Mouse (Mus musculus): Measurements from ENCODE around the gene Etv6. TPM values are rescaled to one million over a fixed set of nuclear protein-coding genes. Genes with fewer than 3 reads are reported as not detected.
A peak's percentile ranks its signal among the peaks of the same experiment; 100 is the strongest.

The Etv6 gene
- total and polyA plus RNA-seq, 2 experiments from 2014 or later = 4.0 to 9.1 TPM

- Histone ChIP-seq H3K4me1 (ENCODE audit: insufficient read depth, low read length) (no peaks in the 10 kb centered on the region), H3K36me3 (ENCODE audit: insufficient read depth, low read length) (no peaks in the 10 kb centered on the region), H3K27me3 (ENCODE audit: insufficient read depth, low read length) (no peaks in the 10 kb centered on the region), H3K4me2 (ENCODE audit: low read depth, low read length) (no peak overlapping the region), H3K27ac (no peak overlapping the region), H3K4me3 (ENCODE audit: low read length) (no peak overlapping the region), H3K9me3 (ENCODE audit: low read length) (no peaks in the 10 kb centered on the region), H3K9ac (replicated peaks; ENCODE audit: low read length) (no peak overlapping the region)
- no peak for ATAC-seq
- TF ChIP-seq CTCF (IDR thresholded peaks at IDR 0.05; ENCODE audit: low read depth) = no peak
- 92% methylated on average over 5 of the region's 5 CpGs for WGBS
- no peak for DNase-seq (ENCODE audit: low spot score)
Observed at GRCm38 (mm10) chr6:134292404-134292803, 256.9 kb downstream of the Etv6 start.

DNA sequence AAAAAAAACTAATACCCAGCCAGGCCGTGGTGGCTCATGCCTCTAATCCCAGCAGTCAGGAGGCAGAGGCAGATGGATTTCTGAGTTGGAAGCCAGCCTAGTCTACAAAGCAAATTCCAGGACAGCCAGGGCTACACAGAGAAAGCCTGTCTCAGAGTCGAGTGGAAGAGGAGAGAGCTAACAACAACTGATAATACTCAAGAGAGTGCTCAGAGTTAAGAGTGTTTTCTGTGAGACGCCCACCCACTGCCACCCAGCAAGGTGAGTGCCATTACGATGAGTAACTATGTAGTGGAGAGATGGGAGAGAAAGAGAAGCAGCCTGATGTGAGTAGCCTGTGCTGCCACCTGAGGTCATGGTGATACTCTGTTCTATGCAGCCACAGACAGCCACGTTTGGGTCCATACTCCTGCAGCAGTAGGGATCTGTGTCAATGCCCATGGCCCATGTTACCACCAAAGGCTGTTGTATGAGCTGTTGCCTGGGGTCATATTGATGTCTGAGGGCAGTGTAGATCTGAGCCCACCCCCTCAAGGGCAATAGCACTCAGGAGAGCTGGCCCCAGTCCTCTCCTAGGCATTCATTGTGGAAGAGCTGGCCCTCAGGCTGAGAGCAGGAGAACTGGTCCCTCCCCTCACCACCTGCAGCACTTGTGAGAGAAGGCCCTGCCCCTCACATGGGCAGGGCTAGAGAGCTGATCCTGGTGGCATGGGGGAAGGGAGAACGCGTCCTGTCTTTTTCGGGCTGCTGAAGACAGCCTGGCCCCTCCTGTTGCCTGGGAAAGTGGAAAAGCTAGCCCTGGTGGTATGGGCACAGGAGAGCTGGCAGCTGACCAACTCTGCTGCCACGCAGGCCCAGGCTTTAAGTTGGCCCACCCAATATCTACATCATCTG is 258.4 kb downstream of the Etv6 start:
- Histone ChIP-seq H3K36me3 (ENCODE audit: insufficient read depth, low read length) (no peaks in the 10 kb centered on the region), H3K4me2 (ENCODE audit: low read depth, low read length) (no peak overlapping the region), H3K4me3 (ENCODE audit: low read length) (no peak overlapping the region), H3K4me1 (ENCODE audit: insufficient read depth, low read length) (no peaks in the 10 kb centered on the region), H3K9ac (replicated peaks; ENCODE audit: low read length) (no peak overlapping the region), H3K27ac (no peak overlapping the region), H3K9me3 (ENCODE audit: low read length) (no peaks in the 10 kb centered on the region), H3K27me3 (ENCODE audit: insufficient read depth, low read length) (no peaks in the 10 kb centered on the region)
- DNase-seq (ENCODE audit: low spot score) = no peak
- ATAC-seq = no peak
- WGBS = 52% methylated on average over 9 of the region's 9 CpGs
- TF ChIP-seq CTCF (IDR thresholded peaks at IDR 0.05; ENCODE audit: low read depth) = no peak

DNA sequence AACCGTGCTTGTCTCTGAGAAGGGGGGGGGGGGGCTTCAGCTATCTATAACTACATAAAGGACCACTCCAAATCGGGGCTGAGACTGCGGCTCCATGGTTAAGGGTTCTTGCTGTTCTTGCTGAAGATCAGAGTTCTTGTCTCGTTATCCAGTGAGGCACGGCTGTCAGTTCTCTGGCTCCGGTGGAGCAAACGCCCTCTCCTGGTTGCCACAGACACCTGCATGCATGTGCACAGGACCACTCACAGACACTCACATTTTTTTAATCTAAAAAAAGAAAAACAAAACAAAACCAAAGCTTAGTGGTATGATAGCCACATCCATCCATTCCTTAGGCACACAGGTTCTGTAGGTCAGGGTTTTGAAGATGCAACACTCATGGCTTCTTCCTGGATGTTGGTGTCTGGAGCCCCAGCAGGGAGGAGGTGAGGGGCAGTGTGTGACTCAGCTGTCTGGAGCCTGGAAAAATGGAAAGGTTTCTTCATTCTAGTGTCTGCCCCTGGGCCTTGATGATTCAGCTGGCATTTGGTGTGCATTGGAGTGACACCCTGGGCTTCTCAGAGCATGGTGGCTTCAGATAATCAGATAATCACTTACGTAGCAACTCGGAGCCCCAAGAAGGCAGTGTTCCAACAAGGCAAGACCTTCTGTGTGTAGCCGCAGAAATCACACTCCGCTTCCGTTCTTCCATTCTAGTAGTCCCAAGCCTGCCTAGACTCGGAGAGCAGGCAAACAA is 262.6 kb downstream of the Etv6 start:
- no peak overlapping the region for H3K27ac ChIP-seq
- H3K4me3 ChIP-seq (ENCODE audit: low read length) = no peak overlapping the region
- no peaks in the 10 kb centered on the region for H3K27me3 ChIP-seq (ENCODE audit: insufficient read depth, low read length)
- no peak for DNase-seq (ENCODE audit: low spot score)
- peak; percentile 19; the same call in 1 of the 2 replicates for TF ChIP-seq CTCF (IDR thresholded peaks at IDR 0.05; ENCODE audit: low read depth)
- no peaks in the 10 kb centered on the region for H3K36me3 ChIP-seq (ENCODE audit: insufficient read depth, low read length)
- H3K4me1 ChIP-seq (ENCODE audit: insufficient read depth, low read length) = no peaks in the 10 kb centered on the region
- no peak for ATAC-seq
- H3K9me3 ChIP-seq (ENCODE audit: low read length) = no peaks in the 10 kb centered on the region
- WGBS = 79% methylated on average over 13 of the region's 13 CpGs
- H3K4me2 ChIP-seq (ENCODE audit: low read depth, low read length) = no peak overlapping the region
- H3K9ac ChIP-seq (replicated peaks; ENCODE audit: low read length) = no peak overlapping the region

DNA sequence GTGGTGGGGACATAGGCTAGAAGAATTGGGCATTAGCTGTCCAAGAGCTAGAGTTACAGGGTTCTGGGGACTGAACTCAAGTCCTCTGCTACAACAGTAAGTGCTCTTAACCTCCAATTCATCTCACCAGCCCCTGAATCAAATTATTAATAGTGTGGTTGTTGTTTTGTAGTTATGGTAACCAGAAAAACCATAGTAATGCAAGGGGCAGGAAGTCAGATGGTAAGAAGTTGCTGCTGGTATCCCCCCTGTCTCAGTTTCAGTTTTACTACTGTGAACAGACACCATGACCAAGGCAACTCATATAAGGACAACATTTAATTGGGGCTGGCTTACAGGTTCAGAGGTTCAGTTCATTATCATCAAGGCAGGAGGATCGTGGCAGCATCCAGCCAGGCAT is 266.5 kb downstream of the Etv6 start:
- 91% methylated on average over 1 of the region's 1 CpGs for whole genome bisulfite sequencing

DNA sequence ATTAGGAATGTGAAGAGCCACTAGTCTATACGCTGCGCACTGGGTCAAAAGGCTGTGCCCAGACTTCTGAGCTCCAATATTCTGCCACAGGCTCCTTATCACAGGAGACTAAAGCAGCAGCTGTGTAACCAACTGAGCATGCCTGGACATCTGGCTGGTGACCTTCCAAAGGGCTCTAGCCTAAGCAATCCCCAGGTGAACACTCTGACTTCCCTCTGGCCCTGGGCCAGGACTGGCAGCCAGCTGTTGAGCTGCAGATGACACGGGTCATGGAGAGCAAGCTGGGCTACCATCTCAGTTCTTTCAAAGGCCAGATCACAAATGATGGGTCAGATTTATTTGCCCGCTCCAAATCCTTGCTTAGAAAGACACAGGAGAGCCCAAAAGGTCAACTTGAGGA is 275.8 kb downstream of the Etv6 start:
- no peaks in the 10 kb centered on the region for H3K4me1 ChIP-seq (ENCODE audit: insufficient read depth, low read length)
- no peak overlapping the region for H3K9ac ChIP-seq (replicated peaks; ENCODE audit: low read length)
- no peak overlapping the region for H3K27ac ChIP-seq
- 91% methylated on average over 4 of the region's 4 CpGs for WGBS
- no peak for ATAC-seq
- H3K27me3 ChIP-seq (ENCODE audit: insufficient read depth, low read length) = no peaks in the 10 kb centered on the region
- H3K9me3 ChIP-seq (ENCODE audit: low read length) = no peaks in the 10 kb centered on the region
- no peak overlapping the region for H3K4me2 ChIP-seq (ENCODE audit: low read depth, low read length)
- no peak overlapping the region for H3K4me3 ChIP-seq (ENCODE audit: low read length)
- DNase-seq (ENCODE audit: low spot score) = no peak
- no peak for TF ChIP-seq CTCF (IDR thresholded peaks at IDR 0.05; ENCODE audit: low read depth)
- H3K36me3 ChIP-seq (ENCODE audit: insufficient read depth, low read length) = no peaks in the 10 kb centered on the region

More for the DNA sequence above, 266.5 kb downstream of the Etv6 start:
- H3K36me3 ChIP-seq (ENCODE audit: insufficient read depth, low read length) = no peaks in the 10 kb centered on the region
- TF ChIP-seq CTCF (IDR thresholded peaks at IDR 0.05; ENCODE audit: low read depth) = no peak
- no peak for DNase-seq (ENCODE audit: low spot score)
- H3K4me3 ChIP-seq (ENCODE audit: low read length) = no peak overlapping the region
- H3K4me1 ChIP-seq (ENCODE audit: insufficient read depth, low read length) = no peaks in the 10 kb centered on the region
- H3K4me2 ChIP-seq (ENCODE audit: low read depth, low read length) = no peak overlapping the region
- H3K27ac ChIP-seq = no peak overlapping the region
- no peak for ATAC-seq
- no peaks in the 10 kb centered on the region for H3K9me3 ChIP-seq (ENCODE audit: low read length)
- no peaks in the 10 kb centered on the region for H3K27me3 ChIP-seq (ENCODE audit: insufficient read depth, low read length)
- H3K9ac ChIP-seq (replicated peaks; ENCODE audit: low read length) = no peak overlapping the region

- Histone ChIP-seq H3K4me1 (ENCODE audit: insufficient read depth, low read length) (no peaks in the 10 kb centered on the region), H3K4me3 (ENCODE audit: low read length) (no peak overlapping the region), H3K9ac (replicated peaks; ENCODE audit: low read length) (no peak overlapping the region), H3K9me3 (ENCODE audit: low read length) (no peaks in the 10 kb centered on the region), H3K4me2 (ENCODE audit: low read depth, low read length) (no peak overlapping the region), H3K27ac (no peak overlapping the region), H3K27me3 (ENCODE audit: insufficient read depth, low read length) (no peaks in the 10 kb centered on the region), H3K36me3 (ENCODE audit: insufficient read depth, low read length) (no peaks in the 10 kb centered on the region)
- no peak for DNase-seq (ENCODE audit: low spot score)
- TF ChIP-seq CTCF (IDR thresholded peaks at IDR 0.05; ENCODE audit: low read depth) = no peak
- ATAC-seq = no peak
- 93% methylated on average over 8 of the region's 8 CpGs for WGBS
Observed at GRCm38 (mm10) chr6:134312571-134312970, 277.1 kb downstream of the Etv6 start.
